Comparison of ENCODE assay signal across 8 mouse cellular contexts in genomic region chr9:30936674-30937438, GRCm38 (mm10). TPM values are rescaled to one million over a fixed set of nuclear protein-coding genes. Genes with fewer than 3 reads are reported as not detected.
DNase-seq lines count a peak whose midpoint lies in the region; ATAC-seq and TF ChIP-seq lines count a peak whose summit lies in the region.

No protein-coding gene starts in this region.

- H3K4me3 ChIP-seq in kidney, adult 2 months (ENCODE audit: insufficient read depth, low read depth, low read length) = no peak overlapping the region
- H3K4me3 ChIP-seq in lung, postnatal 0 days (ENCODE audit: low read depth, low read length) = no peak overlapping the region
- no peak overlapping the region for H3K4me3 ChIP-seq in small intestine, adult 2 months (ENCODE audit: low read depth, low read length)

- TF ChIP-seq CTCF in kidney, adult 2 months (conservative IDR thresholded peaks at IDR 0.05; ENCODE audit: insufficient read depth, insufficient read length, low read depth, low read length) = peak; percentile 75
- TF ChIP-seq CTCF in lung, postnatal 0 days (IDR thresholded peaks at IDR 0.05) = peak; percentile 77
- TF ChIP-seq CTCF in small intestine, adult 2 months (IDR thresholded peaks at IDR 0.05; ENCODE audit: extremely low read depth, insufficient read length, insufficient replicate concordance, low read depth, low read length) = peak; percentile 60; the same call in 1 of the 2 replicates

- peak; percentile 70 for DNase-seq in urinary bladder, postnatal 14 days (ENCODE audit: low spot score)
- no peak for DNase-seq in urinary bladder, postnatal 10 days (ENCODE audit: low spot score)
- peak; percentile 77 for DNase-seq in brain, adult 2 months (ENCODE audit: low read depth, low spot score)
- peak; percentile 64 for DNase-seq in kidney, adult 2 months
- peak; percentile 85 for DNase-seq in lung, postnatal 0 days (ENCODE audit: low spot score)

- no peaks in the 10 kb centered on the region for H3K27me3 ChIP-seq in kidney, adult 2 months (replicated peaks; ENCODE audit: control insufficient read depth, insufficient read depth, low read length)
- peaks cover 11% of the 10 kb centered on the region; the same call in 1 of the 2 replicates for H3K27me3 ChIP-seq in lung, postnatal 0 days (replicated peaks; ENCODE audit: insufficient read depth, low read length)
- peaks cover under 1% of the 10 kb centered on the region; the same call in 1 of the 2 replicates for H3K27me3 ChIP-seq in small intestine, adult 2 months (ENCODE audit: control insufficient read depth, insufficient read depth, low read length)

- TF ChIP-seq POLR2A in kidney, adult 2 months (IDR thresholded peaks at IDR 0.05; ENCODE audit: low read depth, low read length) = no peak
- no peak for TF ChIP-seq POLR2A in small intestine, adult 2 months (IDR thresholded peaks at IDR 0.05; ENCODE audit: low read depth, low read length)

- peak; percentile 17; the same call in 1 of the 2 replicates for TF ChIP-seq EP300 in lung, postnatal 0 days (IDR thresholded peaks at IDR 0.05)

- no peaks in the 10 kb centered on the region for H3K36me3 ChIP-seq in kidney, adult 2 months (ENCODE audit: control insufficient read depth, insufficient read depth, low read length)
- no peaks in the 10 kb centered on the region for H3K36me3 ChIP-seq in lung, postnatal 0 days (ENCODE audit: insufficient read depth, low read length)
- H3K36me3 ChIP-seq in small intestine, adult 2 months (ENCODE audit: control insufficient read depth, insufficient read depth, low read length) = no peaks in the 10 kb centered on the region

- 19% methylated on average over 9 of the region's 9 CpGs for WGBS in kidney, adult 2 months
- WGBS in lung, postnatal 0 days = 27% methylated on average over 9 of the region's 9 CpGs
- WGBS in small intestine, adult 2 months = 17% methylated on average over 9 of the region's 9 CpGs

- no peaks in the 10 kb centered on the region for H3K9me3 ChIP-seq in lung, postnatal 0 days (ENCODE audit: low read length)

- H3K9ac ChIP-seq in lung, postnatal 0 days (replicated peaks; ENCODE audit: low read depth) = no peak overlapping the region

- peak; percentile 67; the same call in 1 of the 2 replicates for ATAC-seq in frontal cortex, adult (ENCODE audit: low TSS enrichment)
- ATAC-seq in lung, postnatal 0 days = peak; percentile 63
- ATAC-seq in inflammation-experienced regulatory T-cells, adult 6 months = no peak

- no peak overlapping the region for H3K4me2 ChIP-seq in lung, postnatal 0 days (replicated peaks; ENCODE audit: low read depth, low read length)

- H3K4me1 ChIP-seq in kidney, adult 2 months (ENCODE audit: control insufficient read depth, insufficient read depth, low read length) = no peaks in the 10 kb centered on the region
- H3K4me1 ChIP-seq in lung, postnatal 0 days (ENCODE audit: insufficient read depth, low read depth, low read length) = no peaks in the 10 kb centered on the region; the same call in 1 of the 2 replicates
- peaks cover 2% of the 10 kb centered on the region; the same call in 1 of the 2 replicates for H3K4me1 ChIP-seq in small intestine, adult 2 months (ENCODE audit: control insufficient read depth, insufficient read depth, insufficient read length, low read length)

- no peak overlapping the region for H3K27ac ChIP-seq in kidney, adult 2 months (ENCODE audit: insufficient read depth, low read depth, low read length)
- no peak overlapping the region for H3K27ac ChIP-seq in lung, postnatal 0 days (ENCODE audit: low read length)
- no peak overlapping the region for H3K27ac ChIP-seq in small intestine, adult 2 months (ENCODE audit: insufficient read depth, low read depth, low read length)

RNA-seq across cellular contexts. Expression of gene Adamts8, which starts 5.5 kb away (rescaled TPM):
- polyA plus RNA-seq in kidney, adult 2 months (2012; rRNA removed) = 0.83 and 1.7 TPM in 2 replicates
- polyA plus RNA-seq in lung, postnatal 0 days (2015; fragmentation: Nextera tagmentation; extraction: Ambion mirVana) = 10.5 and 10.7 TPM in 2 replicates
- polyA plus RNA-seq in small intestine, adult 2 months (2012; rRNA removed) = 0.74 and 1.4 TPM in 2 replicates
- polyA plus RNA-seq in inflammation-experienced regulatory T-cells, adult 6 months (2017; shearing (Covaris generic)) = under 1 TPM; 0.16 to 0.30 (median 0.21) TPM

RNA-seq across cellular contexts. Expression of gene Adamts15, which starts 14.6 kb away (rescaled TPM):
- polyA plus RNA-seq in kidney, adult 2 months (2012; rRNA removed) = 6.2 and 7.3 TPM in 2 replicates
- 8.7 and 10.2 TPM in 2 replicates for polyA plus RNA-seq in lung, postnatal 0 days (2015; fragmentation: Nextera tagmentation; extraction: Ambion mirVana)
- 4.0 and 4.6 TPM in 2 replicates for polyA plus RNA-seq in small intestine, adult 2 months (2012; rRNA removed)
- polyA plus RNA-seq in inflammation-experienced regulatory T-cells, adult 6 months (2017; shearing (Covaris generic)) = not detected
